Mouse (Mus musculus) inflammation-experienced regulatory T-cells, adult 6 months (primary cell): ENCODE results near the gene Pla2g2d. TPM values are rescaled to one million over a fixed set of nuclear protein-coding genes. Genes with fewer than 3 reads are reported as not detected.

Experiments
- ATAC-seq: one replicate; pipeline ENCODE4 v1.8.0; 2017
- polyA plus RNA-seq, 3 experiments: library from polyadenylated mRNA; unstranded; fragments of 100-300 nt; shearing (Covaris generic); gene quantifications; one replicate each; pipeline ENCODE4 v1.2.1; 2017

The Pla2g2d gene
- polyA plus RNA-seq, 3 experiments from 2014 or later: 0.20 to 3.8 (median 0.67) TPM

- no peak for ATAC-seq
Measured at GRCm38 (mm10) chr4:138827147-138827546, 51.6 kb downstream of the Pla2g2d start.

Other genes with a start within 250 kb of the Pla2g2d start
- not detected for gene Vwa5b1, start 139.9 kb upstream of the Pla2g2d start, polyA plus RNA-seq
- gene Pla2g2c, start 50.9 kb upstream of the Pla2g2d start, polyA plus RNA-seq: not detected
- not detected for gene Ubxn10, start 38.6 kb upstream of the Pla2g2d start, polyA plus RNA-seq
- gene Pla2g2f, start 18.1 kb upstream of the Pla2g2d start, polyA plus RNA-seq: not detected
- gene Pla2g5, start 87.7 kb downstream of the Pla2g2d start, polyA plus RNA-seq: not detected
- gene Gm13030, start 98.2 kb downstream of the Pla2g2d start, polyA plus RNA-seq: not detected
- gene Pla2g2e, start 102.2 kb downstream of the Pla2g2d start, polyA plus RNA-seq: not detected
- under 1 TPM in 2 of 3 experiments, not detected in 1; 0.29 to 0.54 TPM for gene Otud3, start 138.2 kb downstream of the Pla2g2d start, polyA plus RNA-seq
- gene Rnf186, start 191.4 kb downstream of the Pla2g2d start, polyA plus RNA-seq: not detected
- gene Tmco4, start 197.2 kb downstream of the Pla2g2d start, polyA plus RNA-seq: 10 to 100 TPM; 23.3 to 30.2 (median 30.0) TPM